Mouse (Mus musculus) lung, postnatal 0 days (tissue): Measurements from ENCODE around the gene Dok1. TPM values are rescaled to one million over a fixed set of nuclear protein-coding genes. Genes with fewer than 3 reads are reported as not detected.

Experiments used
- ATAC-seq: fragments of 200-750 bp; cut with Nextera tagmentation; 2 replicates; pipeline ENCODE4 v1.8.0; 2017; ENCODE audit warnings: moderate library complexity
- DNase-seq: peaks from one replicate; pipeline ENCODE4 v3.0.0-alpha.2; 2016; ENCODE audit warnings: low spot score
- H3K27ac ChIP-seq: fragments of 300-500 bp; sonication (generic); 2 replicates; pipeline ENCODE4 v1.5.1; 2014; ENCODE audit warnings: antibody characterized with exemption, mild to moderate bottlenecking, low read length, mixed read lengths
- H3K27me3 ChIP-seq: fragments of 300-500 bp; sonication (generic); replicated peaks from 2 replicates; pipeline ENCODE4 v1.6.1; 2014; ENCODE audit warnings: low read length, mixed read lengths; ENCODE audit not compliant: insufficient read depth
- H3K36me3 ChIP-seq: fragments of 300-500 bp; sonication (generic); 2 replicates; pipeline ENCODE4 v1.6.1; 2014; ENCODE audit warnings: low read length, mixed read lengths; ENCODE audit not compliant: insufficient read depth
- H3K4me1 ChIP-seq: fragments of 300-500 bp; sonication (generic); 2 replicates; pipeline ENCODE4 v1.6.1; 2014; ENCODE audit warnings: antibody characterized with exemption, low read depth, low read length, mixed read lengths; ENCODE audit not compliant: insufficient read depth
- H3K4me2 ChIP-seq: fragments of 300-500 bp; sonication (generic); replicated peaks from 2 replicates; pipeline ENCODE4 v1.6.1; 2014; ENCODE audit warnings: low read depth, mild to moderate bottlenecking, low read length, moderate library complexity, mixed read lengths
- H3K4me3 ChIP-seq: fragments of 300-500 bp; sonication (generic); 2 replicates; pipeline ENCODE4 v1.5.1; 2014; ENCODE audit warnings: low read depth, low read length
- H3K9ac ChIP-seq: fragments of 300-500 bp; sonication (generic); replicated peaks from 2 replicates; pipeline ENCODE4 v1.6.1; 2014; ENCODE audit warnings: low read depth, mild to moderate bottlenecking
- H3K9me3 ChIP-seq: fragments of 300-500 bp; sonication (generic); 2 replicates; pipeline ENCODE4 v1.6.1; 2016; ENCODE audit warnings: low read length, mixed read lengths
- CTCF ChIP-seq: IDR thresholded peaks from 2 replicates; pipeline ENCODE4 v1.5.1; 2016; ENCODE audit warnings: antibody characterized with exemption, mild to moderate bottlenecking
- EP300 ChIP-seq: IDR thresholded peaks from 2 replicates; pipeline ENCODE4 v1.6.1; 2016; ENCODE audit warnings: antibody characterized with exemption, mild to moderate bottlenecking, control low read depth
- WGBS: fragments of 180-500 bp; shearing (Covaris S2); extraction: QIAGEN DNeasy Blood & Tissue Kit; methylation state at CpG from one replicate; pipeline ENCODE4 v1.1.7; 2014; 5-methylcytosine and 5-hydroxymethylcytosine counted together
- polyA plus RNA-seq: library from polyadenylated mRNA; unstranded; fragments of >200 nt; fragmentation: Nextera tagmentation; extraction: Ambion mirVana; gene quantifications from 2 replicates; pipeline ENCODE4 v1.2.1, GENCODE M21; 2015

Gene Dok1
- polyA plus RNA-seq: 22.8 and 23.3 TPM in 2 replicates

DNA sequence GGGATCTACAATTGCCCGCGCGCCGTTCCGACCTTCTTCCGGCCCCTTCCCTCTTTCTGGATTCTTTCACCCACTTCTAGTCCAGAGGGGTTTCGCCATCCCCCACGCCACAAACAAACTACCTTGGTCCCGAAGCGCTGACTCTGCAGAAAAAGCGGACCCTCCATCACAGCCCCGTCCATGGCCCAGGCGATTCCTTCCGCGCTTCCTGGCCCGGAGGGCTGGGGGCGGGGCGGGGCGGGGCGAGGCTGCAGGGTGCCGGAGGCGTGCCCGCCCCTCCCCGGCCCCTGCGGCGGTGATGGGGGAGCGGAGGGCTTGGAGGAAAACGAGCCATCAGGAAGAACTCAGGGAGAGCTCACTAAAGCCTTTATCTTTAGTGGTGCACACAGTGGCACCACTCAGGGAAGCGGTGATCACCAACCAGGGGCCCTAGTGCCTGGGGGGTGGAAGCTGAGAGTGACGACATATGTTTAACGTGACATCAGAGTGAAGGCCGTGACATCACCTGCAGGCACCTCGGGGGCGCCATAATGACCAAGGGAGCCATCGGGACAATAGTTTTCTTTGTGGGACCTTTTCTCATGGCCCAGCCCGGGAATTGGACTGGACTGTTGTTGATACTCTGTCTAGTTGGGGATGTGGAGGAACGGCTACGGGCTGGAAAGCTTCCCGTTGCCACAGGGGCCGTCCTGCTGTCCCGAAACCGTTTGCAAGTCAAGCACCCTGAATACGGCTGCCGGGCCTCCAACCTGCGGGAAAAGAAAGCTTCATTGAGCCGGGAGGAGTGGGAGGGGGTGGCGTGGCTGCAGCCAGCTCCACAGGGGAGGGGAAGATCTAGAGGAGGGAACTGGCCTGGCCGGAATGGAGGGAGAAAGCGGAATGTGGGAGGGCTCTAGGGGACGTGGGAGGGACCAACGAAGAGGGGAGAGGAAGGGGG is at the start of gene Dok1, which contains the start of gene Loxl3:
Gene Dok1, minus strand, starts transcription at position 223 of the 937 bp plus-strand sequence.
Gene Loxl3, plus strand, starts transcription at position 925 of the 937 bp plus-strand sequence.
- peak; percentile 90 for ATAC-seq
- TF ChIP-seq CTCF: no peak
- TF ChIP-seq EP300: 0 out of 2 replicates have a peak, but pooled peaks have one; percentile 24
- Histone ChIP-seq H3K4me1 (peaks cover 8% of the 10 kb centered on the region), H3K27ac (peak within 1 kb of the TSS; percentile 83), H3K9ac (peak within 1 kb of the TSS; percentile 51), H3K4me3 (peak within 1 kb of the TSS; percentile 57), H3K36me3 (no peaks in the 10 kb centered on the region), H3K9me3 (no peaks in the 10 kb centered on the region), H3K4me2 (peak within 1 kb of the TSS; percentile 84), H3K27me3 (no peaks in the 10 kb centered on the region)
- peak; percentile 89 for DNase-seq
- 2% methylated on average over 50 of the region's 51 CpGs for WGBS

- Histone ChIP-seq H3K27me3 (peaks cover 9% of the 10 kb centered on the region; the same call in 1 of the 2 replicates), H3K9ac (no peak overlapping the region), H3K4me3 (no peak overlapping the region), H3K9me3 (no peaks in the 10 kb centered on the region), H3K4me1 (no peaks in the 10 kb centered on the region), H3K4me2 (no peak overlapping the region), H3K27ac (no peak overlapping the region), H3K36me3 (no peaks in the 10 kb centered on the region)
- 81% methylated on average over 5 of the region's 5 CpGs for WGBS
- TF ChIP-seq EP300: no peak
- ATAC-seq: no peak
- no peak for DNase-seq
Measured at GRCm38 (mm10) chr6:83080210-83080609, 46.9 kb upstream of the Dok1 start.

GRCm38 (mm10) chr6:83078324-83078858 is 45.1 kb upstream of the Dok1 start:
- Histone ChIP-seq H3K36me3 (no peaks in the 10 kb centered on the region), H3K9me3 (no peaks in the 10 kb centered on the region), H3K4me3 (peak overlapping the region; percentile 74), H3K27me3 (0 out of 2 replicates have a peak, but pooled peaks cover under 1% of the 10 kb centered on the region), H3K4me1 (no peaks in the 10 kb centered on the region), H3K27ac (peak overlapping the region; percentile 65; the same call in 1 of the 2 replicates), H3K9ac (peak overlapping the region; percentile 70), H3K4me2 (peak overlapping the region; percentile 98)
- peak; percentile 97 for DNase-seq
- under 1% methylated on average over 46 of the region's 46 CpGs for WGBS
- ATAC-seq: peak; percentile 97
- TF ChIP-seq CTCF (peak; percentile 79), EP300 (no peak)

GRCm38 (mm10) chr6:83077630-83078323 is 44.5 kb upstream of the Dok1 start, which contains the start of gene Pcgf1:
Gene Pcgf1, plus strand, starts transcription at chr6:83077869.
- DNase-seq: no peak

DNA sequence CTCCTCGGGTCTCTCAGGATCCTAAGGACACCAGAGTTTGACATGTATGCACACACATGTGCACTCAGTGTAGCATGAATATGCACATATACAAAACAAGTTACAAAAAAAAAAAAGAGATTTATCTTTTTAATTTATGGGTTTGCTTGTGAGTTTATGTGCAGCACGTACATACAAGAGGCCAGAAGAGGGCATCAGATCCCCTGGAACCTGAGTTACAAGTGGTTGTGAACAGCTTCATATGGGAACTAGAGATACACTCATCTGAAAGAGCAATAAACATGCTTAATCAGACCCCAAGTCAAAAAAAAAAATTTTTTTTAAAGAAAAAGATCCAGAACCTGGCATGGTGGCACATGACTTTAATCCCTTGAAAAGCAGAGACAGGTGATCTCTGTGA is 41.7 kb upstream of the Dok1 start:
- H3K4me2 ChIP-seq: no peak overlapping the region
- no peaks in the 10 kb centered on the region for H3K4me1 ChIP-seq
- H3K9ac ChIP-seq: no peak overlapping the region
- H3K4me3 ChIP-seq: no peak overlapping the region
- no peak overlapping the region for H3K27ac ChIP-seq
- TF ChIP-seq EP300 (no peak), CTCF (peak; percentile 34)
- H3K36me3 ChIP-seq: no peaks in the 10 kb centered on the region
- no peaks in the 10 kb centered on the region for H3K9me3 ChIP-seq
- H3K27me3 ChIP-seq: peaks cover 28% of the 10 kb centered on the region
- DNase-seq: peak; percentile 33
- ATAC-seq: no peak
- 9% methylated on average over 2 of the region's 2 CpGs for WGBS

More at GRCm38 (mm10) chr6:83077630-83078323, 44.5 kb upstream of the Dok1 start, which contains the start of gene Pcgf1:
- ATAC-seq: peak; percentile 40
- Histone ChIP-seq H3K9ac (peak within 1 kb of the TSS; percentile 70), H3K4me1 (no peaks in the 10 kb centered on the region), H3K4me3 (peak within 1 kb of the TSS; percentile 74), H3K9me3 (no peaks in the 10 kb centered on the region), H3K4me2 (peak within 1 kb of the TSS; percentile 98), H3K36me3 (no peaks in the 10 kb centered on the region), H3K27ac (peak within 1 kb of the TSS; percentile 65; the same call in 1 of the 2 replicates), H3K27me3 (peaks cover under 1% of the 10 kb centered on the region; the same call in 1 of the 2 replicates)
- under 1% methylated on average over 54 of the region's 54 CpGs for WGBS
- TF ChIP-seq EP300 (no peak), CTCF (no peak)
